Mouse (Mus musculus) bone marrow macrophage, adult 2 months (primary cell): ENCODE results near the gene B4galt2. TPM values are rescaled to one million over a fixed set of nuclear protein-coding genes. Genes with fewer than 3 reads are reported as not detected.
A peak's percentile ranks its signal among the peaks of the same experiment; 100 is the strongest.

Source experiments
- H3K27ac ChIP-seq: 2 replicates; pipeline ENCODE4 v1.5.1; 2012; ENCODE audit warnings: low read depth, low read length; ENCODE audit not compliant: insufficient read depth
- H3K4me1 ChIP-seq: 2 replicates; pipeline ENCODE4 v1.6.1; 2012; ENCODE audit warnings: low read length; ENCODE audit not compliant: control insufficient read depth, insufficient read depth
- H3K4me3 ChIP-seq: 2 replicates; pipeline ENCODE4 v1.5.1; 2012; ENCODE audit warnings: mild to moderate bottlenecking, low read length, moderate library complexity; ENCODE audit not compliant: insufficient read depth
- CTCF ChIP-seq: IDR thresholded peaks from 2 replicates; pipeline ENCODE4 v1.5.1; 2012; ENCODE audit warnings: low read depth, mild to moderate bottlenecking, low read length, moderate library complexity
- POLR2A ChIP-seq: IDR thresholded peaks from 2 replicates; pipeline ENCODE4 v1.6.1; 2012; ENCODE audit warnings: mild to moderate bottlenecking, low read depth, low read length, borderline replicate concordance
- polyA plus RNA-seq: library from polyadenylated mRNA; stranded (reverse); fragments of >200 nt; gene quantifications from 2 replicates; pipeline ENCODE4 v1.2.4, GENCODE M21; 2012; ENCODE audit not compliant: missing spikeins, insufficient read depth, insufficient read length

Gene B4galt2
- polyA plus RNA-seq, 1 experiment: not detected

- Histone ChIP-seq H3K4me1 (peaks cover 2% of the 10 kb centered on the region; the same call in 1 of the 2 replicates), H3K27ac (no peak overlapping the region), H3K4me3 (no peak overlapping the region)
- TF ChIP-seq CTCF: peak; percentile 59
- no peak for TF ChIP-seq POLR2A
Measured at GRCm38 (mm10) chr4:117858794-117859193, 24.5 kb downstream of the B4galt2 start.

- TF ChIP-seq CTCF (no peak), POLR2A (no peak)
- Histone ChIP-seq H3K27ac (no peak overlapping the region), H3K4me1 (peaks cover 2% of the 10 kb centered on the region; the same call in 1 of the 2 replicates), H3K4me3 (no peak overlapping the region)
Measured at GRCm38 (mm10) chr4:117855146-117855545, 28.1 kb downstream of the B4galt2 start.

GRCm38 (mm10) chr4:117852152-117852868 is 31.0 kb downstream of the B4galt2 start:
- Histone ChIP-seq H3K27ac (no peak overlapping the region), H3K4me3 (no peak overlapping the region), H3K4me1 (peaks cover 2% of the 10 kb centered on the region; the same call in 1 of the 2 replicates)
- no peak for TF ChIP-seq CTCF
- no peak for TF ChIP-seq POLR2A

GRCm38 (mm10) chr4:117850871-117851270 is 32.4 kb downstream of the B4galt2 start:
- no peak overlapping the region for H3K4me3 ChIP-seq
- H3K4me1 ChIP-seq: peaks cover 2% of the 10 kb centered on the region; the same call in 1 of the 2 replicates
- no peak overlapping the region for H3K27ac ChIP-seq
- TF ChIP-seq CTCF (no peak), POLR2A (no peak)

- Histone ChIP-seq H3K4me3 (no peak overlapping the region), H3K27ac (no peak overlapping the region), H3K4me1 (peaks cover 2% of the 10 kb centered on the region; the same call in 1 of the 2 replicates)
- TF ChIP-seq CTCF (no peak), POLR2A (no peak)
Measured at GRCm38 (mm10) chr4:117850176-117850575, 33.1 kb downstream of the B4galt2 start.

- TF ChIP-seq CTCF (no peak), POLR2A (no peak)
- H3K4me1 ChIP-seq: no peaks in the 10 kb centered on the region
- no peak overlapping the region for H3K4me3 ChIP-seq
- no peak overlapping the region for H3K27ac ChIP-seq
Measured at GRCm38 (mm10) chr4:117849506-117849905, 33.8 kb downstream of the B4galt2 start.

GRCm38 (mm10) chr4:117849063-117849462 is 34.2 kb downstream of the B4galt2 start:
- H3K27ac ChIP-seq: no peak overlapping the region
- no peaks in the 10 kb centered on the region for H3K4me1 ChIP-seq
- H3K4me3 ChIP-seq: no peak overlapping the region
- TF ChIP-seq POLR2A (no peak), CTCF (no peak)

GRCm38 (mm10) chr4:117847011-117847410 is 36.3 kb downstream of the B4galt2 start:
- TF ChIP-seq POLR2A (no peak), CTCF (no peak)
- Histone ChIP-seq H3K4me1 (no peaks in the 10 kb centered on the region), H3K27ac (no peak overlapping the region), H3K4me3 (no peak overlapping the region)

- Histone ChIP-seq H3K4me1 (no peaks in the 10 kb centered on the region), H3K27ac (no peak overlapping the region), H3K4me3 (no peak overlapping the region)
- TF ChIP-seq POLR2A (no peak), CTCF (no peak)
Measured at GRCm38 (mm10) chr4:117846261-117846660, 37.0 kb downstream of the B4galt2 start.

- no peak for TF ChIP-seq POLR2A
- TF ChIP-seq CTCF: no peak
- Histone ChIP-seq H3K4me3 (no peak overlapping the region), H3K27ac (no peak overlapping the region), H3K4me1 (no peaks in the 10 kb centered on the region)
Measured at GRCm38 (mm10) chr4:117845316-117845715, 38.0 kb downstream of the B4galt2 start.
